Mouse (Mus musculus) telencephalon, adult 2 months (tissue): ENCODE results near the gene Trio.

ENCODE experiments used
- DNase-seq: peaks from one replicate; pipeline ENCODE4 v3.0.0-alpha.2; 2011; ENCODE audit warnings: low read depth, low spot score

Trio gene

GRCm38 (mm10) chr15:27882898-27883297 lies 142.8 kb downstream of the Trio start:
- DNase-seq, result no peak

GRCm38 (mm10) chr15:27877831-27878230 lies 147.8 kb downstream of the Trio start:
- no peak for DNase-seq

GRCm38 (mm10) chr15:27876327-27876726 lies 149.3 kb downstream of the Trio start:
- no peak for DNase-seq

- DNase-seq, result no peak
Observed at GRCm38 (mm10) chr15:27875753-27876152, 149.9 kb downstream of the Trio start.

GRCm38 (mm10) chr15:27873747-27874320 lies 151.8 kb downstream of the Trio start:
- DNase-seq, result no peak

GRCm38 (mm10) chr15:27872286-27872685 lies 153.4 kb downstream of the Trio start:
- no peak for DNase-seq

GRCm38 (mm10) chr15:27871708-27872107 lies 153.9 kb downstream of the Trio start:
- DNase-seq, result no peak

- no peak for DNase-seq
Observed at GRCm38 (mm10) chr15:27871260-27871659, 154.4 kb downstream of the Trio start.

- no peak for DNase-seq
Observed at GRCm38 (mm10) chr15:27869001-27869400, 156.6 kb downstream of the Trio start.

GRCm38 (mm10) chr15:27867831-27868230 lies 157.8 kb downstream of the Trio start:
- no peak for DNase-seq

- DNase-seq, result no peak
Observed at GRCm38 (mm10) chr15:27866471-27866870, 159.2 kb downstream of the Trio start.

- DNase-seq, result no peak
Observed at GRCm38 (mm10) chr15:27866053-27866452, 159.6 kb downstream of the Trio start.

GRCm38 (mm10) chr15:27864397-27864796 lies 161.3 kb downstream of the Trio start:
- no peak for DNase-seq

GRCm38 (mm10) chr15:27862949-27863348 lies 162.7 kb downstream of the Trio start:
- DNase-seq, result no peak

GRCm38 (mm10) chr15:27860439-27860838 lies 165.2 kb downstream of the Trio start:
- no peak for DNase-seq

- DNase-seq, result no peak
Observed at GRCm38 (mm10) chr15:27859590-27859989, 166.1 kb downstream of the Trio start.

- DNase-seq, result no peak
Observed at GRCm38 (mm10) chr15:27859115-27859514, 166.5 kb downstream of the Trio start.

- DNase-seq, result no peak
Observed at GRCm38 (mm10) chr15:27858179-27858819, 167.3 kb downstream of the Trio start.

GRCm38 (mm10) chr15:27857242-27857641 lies 168.4 kb downstream of the Trio start:
- no peak for DNase-seq

- no peak for DNase-seq
Observed at GRCm38 (mm10) chr15:27856050-27856787, 169.4 kb downstream of the Trio start.

GRCm38 (mm10) chr15:27851312-27851711 lies 174.3 kb downstream of the Trio start:
- DNase-seq, result no peak

GRCm38 (mm10) chr15:27850904-27851303 lies 174.7 kb downstream of the Trio start:
- DNase-seq, result no peak

GRCm38 (mm10) chr15:27849910-27850309 lies 175.7 kb downstream of the Trio start:
- DNase-seq, result no peak
